Comparison of ENCODE assay signal across 9 mouse cellular contexts in genomic region chr10:83224999-83225398, GRCm38 (mm10).
A peak's percentile ranks its signal among the peaks of the same experiment; 100 is the strongest.
DNase-seq lines count a peak whose midpoint lies in the region; ATAC-seq and TF ChIP-seq lines count a peak whose summit lies in the region.
"Had no signal": no experiment of that assay in that cellular context is flagged by ENCODE, and none has a peak within 500 bp of the region (broad histone marks: within the 10 kb centered on the region; RNA-seq: fewer than 3 reads in every experiment).

No protein-coding gene starts in this region.

- no peaks in the 10 kb centered on the region for H3K36me3 ChIP-seq in kidney, postnatal 0 days (ENCODE audit: insufficient read depth, low read length)
- H3K36me3 ChIP-seq in hindbrain, postnatal 0 days (ENCODE audit: insufficient read depth, low read length): no peaks in the 10 kb centered on the region
- no peaks in the 10 kb centered on the region for H3K36me3 ChIP-seq in small intestine, adult 2 months (ENCODE audit: control insufficient read depth, insufficient read depth, low read length)
- H3K36me3 ChIP-seq: liver, embryonic 15.5 days had no signal

- H3K27me3 ChIP-seq in kidney, postnatal 0 days (ENCODE audit: insufficient read depth, low read length): no peaks in the 10 kb centered on the region
- no peaks in the 10 kb centered on the region for H3K27me3 ChIP-seq in hindbrain, postnatal 0 days (ENCODE audit: insufficient read depth, low read length)
- no peaks in the 10 kb centered on the region for H3K27me3 ChIP-seq in small intestine, adult 2 months (ENCODE audit: control insufficient read depth, insufficient read depth, low read length)
- H3K27me3 ChIP-seq: liver, embryonic 15.5 days had no signal

- peak; percentile 42 for DNase-seq in adrenal gland, postnatal 10 days
- no peak for DNase-seq in adrenal gland, postnatal 4 days (ENCODE audit: low spot score in 2 of 2)
- peak; percentile 54 for DNase-seq in kidney, postnatal 0 days (ENCODE audit: low spot score)
- no peak for DNase-seq in kidney, adult 11 months
- DNase-seq in ES-CJ7 (ENCODE audit: low read depth, low spot score): peak; percentile 58
- peak; percentile 63 for DNase-seq in hindbrain, postnatal 0 days (ENCODE audit: low spot score)
- DNase-seq in left cerebral cortex, adult 11 months (ENCODE audit: low spot score): no peak

- TF ChIP-seq POLR2A in small intestine, adult 2 months (IDR thresholded peaks at IDR 0.05; ENCODE audit: low read depth, low read length): no peak

- no peak for ATAC-seq in kidney, postnatal 0 days (replicated peaks; ENCODE audit: low FRiP score, low read depth)
- ATAC-seq in hindbrain, postnatal 0 days: no peak

- no peak overlapping the region for H3K4me3 ChIP-seq in kidney, postnatal 0 days (replicated peaks; ENCODE audit: low read depth, low read length)
- no peak overlapping the region for H3K4me3 ChIP-seq in hindbrain, postnatal 0 days (ENCODE audit: low read length)
- H3K4me3 ChIP-seq in small intestine, adult 2 months (ENCODE audit: low read depth, low read length): no peak overlapping the region
- H3K4me3 ChIP-seq: liver, embryonic 15.5 days had no signal

- H3K4me1 ChIP-seq in kidney, postnatal 0 days (replicated peaks; ENCODE audit: insufficient read depth, low read length): no peaks in the 10 kb centered on the region
- no peaks in the 10 kb centered on the region for H3K4me1 ChIP-seq in hindbrain, postnatal 0 days (ENCODE audit: insufficient read depth, low read length)
- H3K4me1 ChIP-seq in small intestine, adult 2 months (ENCODE audit: control insufficient read depth, insufficient read depth, insufficient read length, low read length): no peaks in the 10 kb centered on the region
- H3K4me1 ChIP-seq: liver, embryonic 15.5 days had no signal

- H3K9me3 ChIP-seq in kidney, postnatal 0 days (replicated peaks; ENCODE audit: low read length): no peaks in the 10 kb centered on the region
- no peaks in the 10 kb centered on the region for H3K9me3 ChIP-seq in hindbrain, postnatal 0 days (ENCODE audit: low read length)
- H3K9me3 ChIP-seq: liver, embryonic 15.5 days had no signal

- peak; percentile 73 for TF ChIP-seq CTCF in kidney, postnatal 0 days (IDR thresholded peaks at IDR 0.05; ENCODE audit: low read depth)
- TF ChIP-seq CTCF in hindbrain, postnatal 0 days (IDR thresholded peaks at IDR 0.05; ENCODE audit: low read depth): peak; percentile 79
- peak; percentile 42; the same call in 1 of the 2 replicates for TF ChIP-seq CTCF in small intestine, adult 2 months (IDR thresholded peaks at IDR 0.05; ENCODE audit: extremely low read depth, insufficient read length, insufficient replicate concordance, low read depth, low read length)

- WGBS in kidney, postnatal 0 days: 50% methylated on average over 3 of the region's 3 CpGs
- 49% methylated on average over 3 of the region's 3 CpGs for WGBS in hindbrain, postnatal 0 days
- WGBS in small intestine, adult 2 months: 54% methylated on average over 3 of the region's 3 CpGs

- H3K27ac ChIP-seq in kidney, postnatal 0 days: no peak overlapping the region
- no peak overlapping the region for H3K27ac ChIP-seq in hindbrain, postnatal 0 days
- H3K27ac ChIP-seq in small intestine, adult 2 months (ENCODE audit: insufficient read depth, low read depth, low read length): no peak overlapping the region
- H3K27ac ChIP-seq: liver, embryonic 15.5 days had no signal

- H3K4me2 ChIP-seq in kidney, postnatal 0 days (ENCODE audit: low read length): no peak overlapping the region
- no peak overlapping the region for H3K4me2 ChIP-seq in hindbrain, postnatal 0 days (ENCODE audit: low read depth, low read length)
- H3K4me2 ChIP-seq: liver, embryonic 15.5 days had no signal

- H3K9ac ChIP-seq in kidney, postnatal 0 days (ENCODE audit: low read depth, low read length): no peak overlapping the region
- no peak overlapping the region for H3K9ac ChIP-seq in hindbrain, postnatal 0 days (replicated peaks; ENCODE audit: low read length)
- H3K9ac ChIP-seq: liver, embryonic 15.5 days had no signal

Comparison
In these comparisons a context has a peak if more than half of its experiments do, and no peak if none do; other contexts are left out.
1. DNase-seq: peak in adrenal gland, postnatal 10 days (single experiment), kidney, postnatal 0 days (single experiment), ES-CJ7 (single experiment) and hindbrain, postnatal 0 days (single experiment); none in adrenal gland, postnatal 4 days (0 of 2), kidney, adult 11 months (single experiment) and left cerebral cortex, adult 11 months (single experiment).
2. Peak in every context shown above with its lines, with median percentiles within 50 percentile points of each other: CTCF ChIP-seq.